Mouse (Mus musculus) stomach, embryonic 16.5 days (tissue): ENCODE data around the gene Slit3. TPM values are rescaled to one million over a fixed set of nuclear protein-coding genes. Genes with fewer than 3 reads are reported as not detected.
A peak's percentile ranks its signal among the peaks of the same experiment; 100 is the strongest.

Source experiments
- ATAC-seq: fragments of 200-750 bp; cut with Nextera tagmentation; 2 replicates; pipeline ENCODE4 v1.8.0; 2017; ENCODE audit warnings: moderate number of reproducible peaks, moderate TSS enrichment; ENCODE audit not compliant: insufficient read depth, low FRiP score
- H3K27ac ChIP-seq: fragments of 300-500 bp; sonication (generic); 2 replicates; pipeline ENCODE4 v1.5.1; 2014; ENCODE audit warnings: low read length
- H3K27me3 ChIP-seq: fragments of 300-500 bp; sonication (generic); 2 replicates; pipeline ENCODE4 v1.6.1; 2014; ENCODE audit warnings: low read length, control low read depth, mixed read lengths; ENCODE audit not compliant: control insufficient read depth, insufficient read depth
- H3K36me3 ChIP-seq: fragments of 300-500 bp; sonication (generic); 2 replicates; pipeline ENCODE4 v1.6.1; 2014; ENCODE audit warnings: low read length; ENCODE audit not compliant: control insufficient read depth, insufficient read depth
- H3K4me1 ChIP-seq: fragments of 300-500 bp; sonication (generic); 2 replicates; pipeline ENCODE4 v1.6.1; 2014; ENCODE audit warnings: low read length, control low read depth, mixed read lengths; ENCODE audit not compliant: control insufficient read depth, insufficient read depth
- H3K4me2 ChIP-seq: fragments of 300-500 bp; sonication (generic); 2 replicates; pipeline ENCODE4 v1.6.1; 2014; ENCODE audit warnings: low read depth, low read length, mixed read lengths
- H3K4me3 ChIP-seq: fragments of 300-500 bp; sonication (generic); replicated peaks from 2 replicates; pipeline ENCODE4 v1.5.1; 2014; ENCODE audit warnings: mild to moderate bottlenecking, low read length
- H3K9ac ChIP-seq: fragments of 300-500 bp; sonication (generic); 2 replicates; pipeline ENCODE4 v1.6.1; 2014; ENCODE audit warnings: low read length
- H3K9me3 ChIP-seq: fragments of 300-500 bp; sonication (generic); replicated peaks from 2 replicates; pipeline ENCODE4 v1.6.1; 2016; ENCODE audit warnings: low read length, control low read depth; ENCODE audit not compliant: control insufficient read depth
- WGBS: fragments of 180-500 bp; shearing (Covaris S2); extraction: QIAGEN DNeasy Blood & Tissue Kit; methylation state at CpG from one replicate; pipeline ENCODE4 v1.1.7; 2014; 5-methylcytosine and 5-hydroxymethylcytosine counted together
- polyA plus RNA-seq: library from polyadenylated mRNA; unstranded; fragments of >200 nt; fragmentation: Nextera tagmentation; extraction: Ambion mirVana; gene quantifications from 2 replicates; pipeline ENCODE4 v1.2.1, GENCODE M21; 2015

The Slit3 gene
- polyA plus RNA-seq, 1 experiment from 2014 or later: 9.4 TPM

DNA sequence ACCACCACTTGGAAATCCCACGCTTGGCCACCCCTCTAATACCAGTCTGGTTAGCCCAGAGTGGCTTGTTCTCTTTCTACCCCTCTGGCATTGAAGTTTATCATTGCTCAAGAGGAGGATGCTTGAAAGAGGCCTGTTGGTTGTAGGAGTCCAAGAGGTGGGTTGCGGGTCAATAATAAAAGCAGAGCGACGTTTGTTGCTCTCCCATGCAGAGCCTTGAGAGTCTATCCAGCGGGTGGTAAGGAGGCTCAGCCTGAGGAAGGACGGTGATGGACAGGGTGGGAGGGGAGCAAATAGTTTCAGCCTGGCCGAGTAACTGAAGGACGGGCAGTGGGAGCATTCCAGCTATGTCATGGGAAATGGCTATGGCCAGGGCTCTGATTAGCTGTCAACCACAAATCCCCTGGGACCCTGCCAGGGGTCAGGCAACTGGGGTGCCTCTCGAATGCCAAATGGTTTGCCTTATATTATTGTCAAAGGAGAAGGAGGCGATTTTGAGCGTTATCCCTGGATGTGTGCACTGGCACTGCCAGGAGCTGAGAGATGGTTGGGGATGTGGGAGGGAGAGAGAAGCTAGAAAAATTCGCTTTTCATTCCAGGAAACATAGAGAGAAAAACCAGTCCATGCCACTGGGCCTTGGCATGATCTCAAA lies 141.4 kb downstream of the Slit3 start:
- H3K9ac ChIP-seq: no peak overlapping the region

DNA sequence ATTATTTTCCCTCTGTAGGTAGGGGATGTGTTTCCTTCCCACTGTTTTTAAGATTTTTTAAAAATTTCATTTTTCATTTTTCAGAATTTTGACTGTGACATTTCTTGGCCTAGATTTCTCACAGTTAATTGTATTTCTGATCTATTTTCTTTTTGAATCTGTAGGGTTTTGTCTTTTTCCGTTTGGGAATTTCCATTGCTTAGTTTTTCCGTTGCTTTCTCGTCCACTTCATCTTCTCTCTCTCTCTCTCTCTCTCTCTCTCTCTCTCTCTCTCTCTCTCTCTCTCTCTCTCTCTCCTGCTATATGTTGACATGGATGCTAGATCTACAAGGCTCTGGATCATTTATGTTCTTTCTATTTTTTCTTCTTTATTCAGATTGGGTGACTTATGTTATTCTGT lies 143.7 kb downstream of the Slit3 start:
- 90% methylated on average over 3 of the region's 3 CpGs for WGBS
- Histone ChIP-seq H3K27me3 (no peaks in the 10 kb centered on the region), H3K4me2 (no peak overlapping the region), H3K9me3 (0 out of 2 replicates have a peak, but pooled peaks cover 3% of the 10 kb centered on the region), H3K4me3 (no peak overlapping the region), H3K4me1 (no peaks in the 10 kb centered on the region), H3K9ac (no peak overlapping the region), H3K36me3 (no peaks in the 10 kb centered on the region), H3K27ac (no peak overlapping the region)
- ATAC-seq: no peak

More for the DNA sequence above, 141.4 kb downstream of the Slit3 start:
- H3K4me3 ChIP-seq: no peak overlapping the region
- H3K4me1 ChIP-seq: no peaks in the 10 kb centered on the region
- no peaks in the 10 kb centered on the region for H3K27me3 ChIP-seq
- 68% methylated on average over 12 of the region's 12 CpGs for WGBS
- H3K4me2 ChIP-seq: no peak overlapping the region
- ATAC-seq: no peak
- H3K9me3 ChIP-seq: 0 out of 2 replicates have a peak, but pooled peaks cover 3% of the 10 kb centered on the region
- H3K27ac ChIP-seq: no peak overlapping the region
- H3K36me3 ChIP-seq: no peaks in the 10 kb centered on the region

DNA sequence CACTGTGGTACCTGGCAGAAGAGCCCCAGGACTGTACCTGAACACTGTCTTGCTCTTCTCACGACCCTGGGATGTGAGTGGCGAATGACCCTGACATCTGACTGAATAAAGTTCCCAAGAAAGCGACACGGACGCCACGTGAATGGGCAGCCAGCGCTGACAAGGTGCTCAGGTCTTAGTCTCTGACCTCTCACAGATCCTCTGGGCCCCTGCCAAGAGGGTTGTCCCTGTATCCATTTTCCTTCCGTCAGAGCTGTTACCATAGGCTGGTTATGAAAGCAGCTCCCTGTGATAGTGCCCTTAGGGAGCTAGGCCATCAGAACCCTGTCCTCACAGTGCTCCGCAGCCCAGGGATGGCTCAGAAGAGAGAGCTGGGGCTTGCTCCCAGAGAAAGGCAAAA lies 149.4 kb downstream of the Slit3 start:
- no peak overlapping the region for H3K4me2 ChIP-seq
- no peak for ATAC-seq
- H3K4me1 ChIP-seq: peaks cover 10% of the 10 kb centered on the region
- no peak overlapping the region for H3K9ac ChIP-seq
- H3K27ac ChIP-seq: no peak overlapping the region
- H3K4me3 ChIP-seq: no peak overlapping the region
- H3K36me3 ChIP-seq: no peaks in the 10 kb centered on the region
- no peaks in the 10 kb centered on the region for H3K9me3 ChIP-seq
- 84% methylated on average over 9 of the region's 9 CpGs for WGBS
- H3K27me3 ChIP-seq: no peaks in the 10 kb centered on the region

DNA sequence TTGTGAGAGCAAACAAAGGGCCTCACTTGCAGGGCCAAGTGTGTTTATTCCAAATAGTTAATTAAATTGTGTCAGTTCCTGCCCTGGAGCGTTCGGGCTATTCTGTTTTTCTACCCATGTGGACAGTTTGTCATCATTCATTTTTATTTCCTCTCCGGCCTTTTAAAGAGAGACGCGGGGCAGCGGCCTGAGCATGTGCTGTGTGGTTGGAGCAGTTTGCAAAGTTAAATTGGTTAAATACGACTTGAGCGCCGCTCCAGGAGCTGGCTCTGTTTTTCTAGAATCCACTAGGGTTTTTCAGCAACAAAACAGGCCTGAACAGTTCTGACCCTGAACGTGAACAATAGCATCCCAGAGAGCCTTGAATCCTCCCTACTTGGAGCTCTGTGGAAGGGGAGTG lies 152.4 kb downstream of the Slit3 start:
- no peak for ATAC-seq
- no peaks in the 10 kb centered on the region for H3K36me3 ChIP-seq
- no peaks in the 10 kb centered on the region for H3K27me3 ChIP-seq
- H3K27ac ChIP-seq: no peak overlapping the region
- no peak overlapping the region for H3K9ac ChIP-seq
- no peak overlapping the region for H3K4me2 ChIP-seq
- H3K4me1 ChIP-seq: peaks cover 10% of the 10 kb centered on the region
- 37% methylated on average over 10 of the region's 10 CpGs for WGBS
- H3K4me3 ChIP-seq: no peak overlapping the region
- no peaks in the 10 kb centered on the region for H3K9me3 ChIP-seq

DNA sequence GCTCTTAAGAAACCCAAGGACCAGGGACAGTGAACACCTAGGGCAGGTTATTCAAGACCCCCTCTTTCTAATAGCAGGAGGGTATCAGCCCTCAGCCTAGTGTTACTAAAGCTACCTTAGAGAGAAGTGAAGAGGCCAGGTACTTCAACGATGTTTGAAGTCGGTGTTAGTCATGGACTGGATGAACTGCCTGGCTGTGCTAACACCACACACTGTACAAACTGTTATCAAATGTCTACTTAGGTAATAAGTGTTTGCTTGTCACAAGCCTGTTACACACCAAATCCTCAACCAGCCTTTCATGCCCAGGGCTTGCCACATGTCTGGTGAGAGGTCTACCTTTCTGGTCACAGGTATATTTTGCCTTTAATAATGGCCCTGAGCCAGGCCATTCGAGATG lies 153.0 kb downstream of the Slit3 start:
- peaks cover 10% of the 10 kb centered on the region for H3K4me1 ChIP-seq
- ATAC-seq: no peak
- H3K4me2 ChIP-seq: no peak overlapping the region
- no peaks in the 10 kb centered on the region for H3K36me3 ChIP-seq
- H3K27me3 ChIP-seq: no peaks in the 10 kb centered on the region
- 82% methylated on average over 3 of the region's 3 CpGs for WGBS
- H3K9me3 ChIP-seq: no peaks in the 10 kb centered on the region
- H3K27ac ChIP-seq: no peak overlapping the region
- no peak overlapping the region for H3K4me3 ChIP-seq
- H3K9ac ChIP-seq: no peak overlapping the region

DNA sequence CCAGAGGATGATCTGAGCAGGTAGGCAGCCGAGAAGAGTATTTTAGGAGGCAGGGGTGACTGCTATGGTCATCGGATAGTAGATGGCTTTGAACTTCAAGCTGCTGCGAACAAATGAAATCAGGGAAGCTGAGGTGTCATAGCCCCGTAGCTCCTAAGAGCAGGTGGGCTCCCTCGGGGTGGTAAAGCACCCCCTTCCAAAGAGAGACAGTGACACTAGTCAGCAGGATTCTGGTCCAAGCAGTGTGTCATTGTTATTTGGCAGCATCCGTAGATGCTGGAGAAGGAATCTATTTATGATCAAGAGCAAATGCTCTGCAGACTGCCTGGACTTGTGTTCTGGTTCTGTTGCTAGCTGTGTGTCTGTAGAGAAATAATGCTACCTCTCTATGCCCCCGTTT lies 154.3 kb downstream of the Slit3 start:
- H3K9ac ChIP-seq: no peak overlapping the region
- H3K4me2 ChIP-seq: no peak overlapping the region
- ATAC-seq: no peak
- no peaks in the 10 kb centered on the region for H3K27me3 ChIP-seq
- peaks cover 13% of the 10 kb centered on the region for H3K4me1 ChIP-seq
- no peaks in the 10 kb centered on the region for H3K9me3 ChIP-seq
- WGBS: 88% methylated on average over 7 of the region's 7 CpGs
- no peaks in the 10 kb centered on the region for H3K36me3 ChIP-seq
- no peak overlapping the region for H3K27ac ChIP-seq
- H3K4me3 ChIP-seq: no peak overlapping the region

DNA sequence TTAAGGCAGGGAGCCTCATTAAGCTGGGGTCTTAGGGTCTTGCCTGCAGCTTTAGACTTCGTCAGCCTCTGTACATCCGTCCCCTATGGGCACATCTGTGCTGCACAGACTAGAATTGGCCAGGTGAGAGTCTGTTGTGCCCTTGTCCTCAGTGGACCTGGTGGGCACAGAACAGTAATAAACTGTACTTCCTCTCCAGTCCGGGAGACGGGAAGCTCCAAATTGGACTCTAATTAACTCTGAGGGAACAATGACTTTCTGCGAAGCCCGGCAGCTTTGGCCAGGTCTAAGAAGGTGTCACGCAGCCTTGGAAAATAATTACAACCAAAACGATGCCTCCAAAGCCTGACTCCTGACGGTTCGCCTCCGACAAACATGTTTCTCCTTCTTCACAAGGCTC lies 155.0 kb downstream of the Slit3 start:
- Histone ChIP-seq H3K9ac (no peak overlapping the region), H3K4me1 (peaks cover 13% of the 10 kb centered on the region), H3K36me3 (no peaks in the 10 kb centered on the region), H3K4me2 (no peak overlapping the region), H3K9me3 (no peaks in the 10 kb centered on the region), H3K27me3 (no peaks in the 10 kb centered on the region), H3K27ac (no peak overlapping the region), H3K4me3 (no peak overlapping the region)
- ATAC-seq: no peak
- WGBS: 85% methylated on average over 11 of the region's 11 CpGs

DNA sequence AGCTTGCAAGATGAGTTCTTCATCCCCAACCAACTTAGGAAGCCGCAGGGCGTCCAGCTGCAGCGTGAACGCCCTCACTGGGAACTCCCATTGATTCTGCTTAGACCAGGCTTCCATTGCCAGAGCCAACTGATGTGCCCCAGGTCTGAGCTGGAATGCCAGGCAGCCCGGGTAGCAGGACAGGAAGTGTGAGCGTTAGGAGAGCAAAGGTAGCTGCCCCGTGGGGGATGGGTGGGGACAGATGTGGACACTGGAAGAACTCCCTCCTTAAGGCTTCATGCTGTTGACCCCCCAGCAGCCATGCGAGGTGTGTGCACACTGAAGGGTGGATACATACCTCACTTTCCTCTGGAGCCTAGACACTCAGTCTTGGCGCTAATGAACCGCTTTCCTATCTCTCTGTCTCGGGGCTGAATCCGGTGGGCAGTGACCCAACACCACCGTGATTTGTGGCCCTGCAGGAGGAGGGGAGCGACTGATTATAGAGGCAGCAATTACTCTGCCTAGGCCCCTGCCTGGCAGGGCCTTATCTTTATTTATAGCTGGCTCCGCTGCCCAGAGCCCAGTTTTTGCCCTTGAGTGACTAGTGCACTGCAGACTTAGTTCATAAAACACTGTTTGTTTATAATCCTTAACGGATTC lies 157.2 kb downstream of the Slit3 start:
- Histone ChIP-seq H3K27me3 (no peaks in the 10 kb centered on the region), H3K27ac (no peak overlapping the region), H3K4me2 (no peak overlapping the region), H3K4me1 (peaks cover 15% of the 10 kb centered on the region), H3K36me3 (no peaks in the 10 kb centered on the region), H3K9ac (no peak overlapping the region), H3K4me3 (no peak overlapping the region), H3K9me3 (no peaks in the 10 kb centered on the region)
- ATAC-seq: no peak
- 52% methylated on average over 16 of the region's 16 CpGs for WGBS

DNA sequence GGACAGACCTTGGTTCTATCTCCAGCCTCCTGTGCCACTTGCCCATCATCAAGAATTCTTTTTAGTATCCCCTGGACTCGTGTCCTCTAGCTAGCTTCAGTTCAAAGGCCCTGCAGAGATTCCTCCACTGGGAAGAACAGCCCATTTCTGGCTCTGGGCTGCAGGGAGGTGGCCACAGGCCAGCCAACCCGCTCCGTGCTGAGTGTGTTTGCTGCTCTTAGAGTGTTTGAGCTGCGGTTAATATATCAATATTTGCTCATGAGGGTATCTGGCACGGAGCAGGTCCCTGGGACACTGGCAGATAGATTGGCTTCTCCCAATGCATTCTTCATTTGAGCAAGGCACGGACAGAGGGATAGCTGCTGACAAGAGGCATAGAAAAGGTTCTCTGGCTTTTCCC lies 159.8 kb downstream of the Slit3 start:
- peaks cover 8% of the 10 kb centered on the region; the same call in 1 of the 2 replicates for H3K4me1 ChIP-seq
- no peak overlapping the region for H3K4me3 ChIP-seq
- ATAC-seq: peak; percentile 78
- no peaks in the 10 kb centered on the region for H3K9me3 ChIP-seq
- 45% methylated on average over 6 of the region's 6 CpGs for WGBS
- H3K9ac ChIP-seq: no peak overlapping the region
- H3K27me3 ChIP-seq: no peaks in the 10 kb centered on the region
- no peak overlapping the region for H3K27ac ChIP-seq
- H3K4me2 ChIP-seq: no peak overlapping the region
- no peaks in the 10 kb centered on the region for H3K36me3 ChIP-seq
